Mouse (Mus musculus) frontal cortex, postnatal 36 days (tissue): ENCODE data around the gene Elovl7.
A peak's percentile ranks its signal among the peaks of the same experiment; 100 is the strongest.

Experiments
- DNase-seq, 2 experiments: peaks; one replicate each; pipeline ENCODE4 v3.0.0; 2022; ENCODE audit warnings: low spot score in 2 of 2

Gene Elovl7

GRCm38 (mm10) chr13:108301411-108301810 lies 87.2 kb downstream of the Elovl7 start:
- DNase-seq, result peak; percentile 13 to 20

GRCm38 (mm10) chr13:108302957-108303675 lies 88.9 kb downstream of the Elovl7 start:
- no peak for DNase-seq

- DNase-seq, result no peak
Observed at GRCm38 (mm10) chr13:108303841-108304240, 89.6 kb downstream of the Elovl7 start.

- no peak for DNase-seq
Observed at GRCm38 (mm10) chr13:108304680-108305079, 90.5 kb downstream of the Elovl7 start.

GRCm38 (mm10) chr13:108315702-108316486 lies 101.7 kb downstream of the Elovl7 start, which contains the start of gene Depdc1b:
Gene Depdc1b (plus strand): TSS chr13:108316332.
- peak; percentile 93 to 95 for DNase-seq

GRCm38 (mm10) chr13:108316487-108316903 lies 102.3 kb downstream of the Elovl7 start:
- no peak for DNase-seq

- DNase-seq, result no peak
Observed at GRCm38 (mm10) chr13:108317414-108317813, 103.2 kb downstream of the Elovl7 start.

- DNase-seq, result no peak
Observed at GRCm38 (mm10) chr13:108319028-108319427, 104.8 kb downstream of the Elovl7 start.

- DNase-seq, result no peak
Observed at GRCm38 (mm10) chr13:108320216-108320615, 106.0 kb downstream of the Elovl7 start.

GRCm38 (mm10) chr13:108322466-108322865 lies 108.3 kb downstream of the Elovl7 start:
- DNase-seq, result no peak

- no peak for DNase-seq
Observed at GRCm38 (mm10) chr13:108323317-108323716, 109.1 kb downstream of the Elovl7 start.

- peak in 1 of 2 experiments; percentile 24 for DNase-seq
Observed at GRCm38 (mm10) chr13:108323866-108324829, 109.9 kb downstream of the Elovl7 start.

GRCm38 (mm10) chr13:108325871-108326270 lies 111.7 kb downstream of the Elovl7 start:
- no peak for DNase-seq

GRCm38 (mm10) chr13:108326351-108326750 lies 112.1 kb downstream of the Elovl7 start:
- no peak for DNase-seq

GRCm38 (mm10) chr13:108327047-108327446 lies 112.8 kb downstream of the Elovl7 start:
- no peak for DNase-seq

GRCm38 (mm10) chr13:108328406-108329180 lies 114.4 kb downstream of the Elovl7 start:
- no peak for DNase-seq

- no peak for DNase-seq
Observed at GRCm38 (mm10) chr13:108329693-108330092, 115.5 kb downstream of the Elovl7 start.
